Mouse (Mus musculus): ENCODE measurements at regions not wholly inside any gene's neighbourhood (a gene's known extent, or its start where the extent isn't known, plus 50 kb on each side); places are given as distances from the start of the nearest gene placed in this dataset.

DNA sequence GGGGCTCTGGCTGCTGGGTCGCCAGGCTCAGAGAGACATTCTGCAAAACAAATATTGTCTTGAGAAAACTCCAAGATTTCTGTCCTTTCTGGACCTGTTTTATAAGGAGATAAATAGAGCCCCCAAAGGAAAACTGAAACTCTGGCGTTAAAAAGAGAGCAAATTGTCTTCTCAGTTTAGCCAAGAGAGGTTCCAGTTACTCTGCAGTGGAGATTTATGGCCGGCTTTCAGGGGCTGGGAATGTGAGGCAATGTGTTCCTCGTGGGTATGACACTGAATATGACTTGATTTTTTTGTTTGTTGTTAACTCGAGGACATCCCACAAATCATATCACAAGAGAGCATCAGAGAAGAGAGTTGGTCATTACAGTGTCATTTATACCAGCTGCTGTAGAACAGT is 88.2 kb upstream of the Lifr start:
- TF ChIP-seq CTCF (IDR thresholded peaks at IDR 0.05; ENCODE audit: low read depth) (no peak), EP300 (optimal IDR thresholded peaks at IDR 0.05) (no peak)
